Mouse (Mus musculus) limb, embryonic 12.5 days (tissue): ENCODE measurements around the gene Apobec1. TPM values are rescaled to one million over a fixed set of nuclear protein-coding genes. Genes with fewer than 3 reads are reported as not detected.
"Not testable (repeated sequence)": the region's sequence is repeated elsewhere in the genome, so short reads cannot be mapped to it uniquely, and the experiment has no call there.

ENCODE experiments used
- ATAC-seq: fragments of 200-750 bp; cut with Nextera tagmentation; 2 replicates; pipeline ENCODE4 v1.8.0; 2017; ENCODE audit warnings: low read depth, moderate TSS enrichment; ENCODE audit not compliant: insufficient number of reproducible peaks, insufficient read depth, low FRiP score, low TSS enrichment
- H3K27ac ChIP-seq: fragments of 300-500 bp; sonication (generic); 2 replicates; pipeline ENCODE4 v1.5.1; 2016; ENCODE audit warnings: mild to moderate bottlenecking, moderate library complexity
- H3K27me3 ChIP-seq: fragments of 300-500 bp; sonication (generic); 2 replicates; pipeline ENCODE4 v1.6.1; 2016; ENCODE audit warnings: mild to moderate bottlenecking, moderate library complexity
- H3K36me3 ChIP-seq: fragments of 300-500 bp; sonication (generic); 2 replicates; pipeline ENCODE4 v1.6.1; 2016; ENCODE audit warnings: mild to moderate bottlenecking, moderate library complexity
- H3K4me1 ChIP-seq: fragments of 300-500 bp; sonication (generic); replicated peaks from 2 replicates; pipeline ENCODE4 v1.6.1; 2016
- H3K4me2 ChIP-seq: fragments of 300-500 bp; sonication (generic); 2 replicates; pipeline ENCODE4 v1.6.1; 2016; ENCODE audit warnings: mild to moderate bottlenecking, moderate library complexity
- H3K4me3 ChIP-seq: fragments of 300-500 bp; sonication (generic); replicated peaks from 2 replicates; pipeline ENCODE4 v1.5.1; 2016; ENCODE audit warnings: mild to moderate bottlenecking
- H3K9ac ChIP-seq: fragments of 300-500 bp; sonication (generic); replicated peaks from 2 replicates; pipeline ENCODE4 v1.6.1; 2016; ENCODE audit warnings: mild to moderate bottlenecking, moderate library complexity
- H3K9me3 ChIP-seq: fragments of 300-500 bp; sonication (generic); 2 replicates; pipeline ENCODE4 v1.6.1; 2016; ENCODE audit warnings: mild to moderate bottlenecking, moderate library complexity
- WGBS: fragments of 180-500 bp; shearing (Covaris S2); methylation state at CpG from one replicate; pipeline ENCODE4 v1.1.7; 2016; 5-methylcytosine and 5-hydroxymethylcytosine counted together
- polyA plus RNA-seq: library from polyadenylated mRNA; unstranded; fragments of >200 nt; fragmentation: Nextera tagmentation; extraction: Ambion mirVana; gene quantifications from 2 replicates; pipeline ENCODE4 v1.2.1, GENCODE M21; 2016

The Apobec1 gene
- polyA plus RNA-seq, 1 experiment from 2014 or later = 2.6 TPM

- no peak overlapping the region for H3K4me3 ChIP-seq
- peak overlapping the region; percentile 28; the same call in 1 of the 2 replicates for H3K4me2 ChIP-seq
- no peak for ATAC-seq
- peaks cover 16% of the 10 kb centered on the region; the same call in 1 of the 2 replicates for H3K27me3 ChIP-seq
- no peaks in the 10 kb centered on the region for H3K9me3 ChIP-seq
- H3K36me3 ChIP-seq = no peaks in the 10 kb centered on the region
- no peak overlapping the region for H3K9ac ChIP-seq
- H3K4me1 ChIP-seq = 0 out of 2 replicates have a peak, but pooled peaks cover 2% of the 10 kb centered on the region
- 26% methylated on average over 15 of the region's 15 CpGs for WGBS
- H3K27ac ChIP-seq = no peak overlapping the region
Measured at GRCm38 (mm10) chr6:122556959-122557561, 45.2 kb downstream of the Apobec1 start.

GRCm38 (mm10) chr6:122555266-122555665 is 47.0 kb downstream of the Apobec1 start:
- ATAC-seq = no peak
- H3K9me3 ChIP-seq = no peaks in the 10 kb centered on the region
- H3K27me3 ChIP-seq = peaks cover 9% of the 10 kb centered on the region; the same call in 1 of the 2 replicates
- no peak overlapping the region for H3K4me3 ChIP-seq
- no peaks in the 10 kb centered on the region for H3K36me3 ChIP-seq
- no peak overlapping the region for H3K4me2 ChIP-seq
- no peak overlapping the region for H3K27ac ChIP-seq
- 0 out of 2 replicates have a peak, but pooled peaks cover 2% of the 10 kb centered on the region for H3K4me1 ChIP-seq
- 42% methylated on average over 7 of the region's 7 CpGs for WGBS
- no peak overlapping the region for H3K9ac ChIP-seq

- H3K4me3 ChIP-seq = no peak overlapping the region
- peaks cover 9% of the 10 kb centered on the region; the same call in 1 of the 2 replicates for H3K27me3 ChIP-seq
- no peak overlapping the region for H3K4me2 ChIP-seq
- no peaks in the 10 kb centered on the region for H3K36me3 ChIP-seq
- no peaks in the 10 kb centered on the region for H3K4me1 ChIP-seq
- ATAC-seq = no peak
- no peak overlapping the region for H3K27ac ChIP-seq
- WGBS = 80% methylated on average over 6 of the region's 6 CpGs
- H3K9ac ChIP-seq = no peak overlapping the region
- H3K9me3 ChIP-seq = no peaks in the 10 kb centered on the region
Measured at GRCm38 (mm10) chr6:122554102-122554501, 48.1 kb downstream of the Apobec1 start.

- Histone ChIP-seq H3K9ac (no peak within 1 kb of the TSS), H3K4me2 (no peak within 1 kb of the TSS), H3K9me3 (no peaks in the 10 kb centered on the region), H3K4me3 (no peak within 1 kb of the TSS), H3K36me3 (no peaks in the 10 kb centered on the region), H3K27me3 (peaks cover 9% of the 10 kb centered on the region; the same call in 1 of the 2 replicates), H3K4me1 (no peaks in the 10 kb centered on the region), H3K27ac (no peak within 1 kb of the TSS)
- no peak for ATAC-seq
- 57% methylated on average over 9 of the region's 9 CpGs for WGBS
Measured at GRCm38 (mm10) chr6:122553606-122554005, 48.6 kb downstream of the Apobec1 start, which contains the start of gene Aicda. Gene Aicda, plus strand, starts transcription at chr6:122553801.

- peak; percentile 77 for ATAC-seq
Measured at GRCm38 (mm10) chr6:122545948-122546347, 56.3 kb downstream of the Apobec1 start.

GRCm38 (mm10) chr6:122545289-122545882 is 56.9 kb downstream of the Apobec1 start:
- H3K4me1 ChIP-seq = peaks cover 15% of the 10 kb centered on the region
- no peaks in the 10 kb centered on the region for H3K9me3 ChIP-seq
- H3K4me3 ChIP-seq = no peak overlapping the region
- 52% methylated on average over 9 of the region's 9 CpGs for WGBS
- H3K4me2 ChIP-seq = peak overlapping the region; percentile 21; the same call in 1 of the 2 replicates
- H3K36me3 ChIP-seq = no peaks in the 10 kb centered on the region
- H3K27ac ChIP-seq = peak overlapping the region; percentile 74
- no peaks in the 10 kb centered on the region for H3K27me3 ChIP-seq
- no peak overlapping the region for H3K9ac ChIP-seq
- ATAC-seq = peak; percentile 54; the same call in 1 of the 2 replicates

More at GRCm38 (mm10) chr6:122545948-122546347, 56.3 kb downstream of the Apobec1 start:
- H3K36me3 ChIP-seq = no peaks in the 10 kb centered on the region
- 54% methylated on average over 10 of the region's 10 CpGs for WGBS
- peak overlapping the region; percentile 21; the same call in 1 of the 2 replicates for H3K4me2 ChIP-seq
- H3K4me3 ChIP-seq = no peak overlapping the region
- H3K9me3 ChIP-seq = no peaks in the 10 kb centered on the region
- no peak overlapping the region for H3K9ac ChIP-seq
- peak overlapping the region; percentile 74 for H3K27ac ChIP-seq
- H3K4me1 ChIP-seq = peaks cover 15% of the 10 kb centered on the region
- H3K27me3 ChIP-seq = no peaks in the 10 kb centered on the region

GRCm38 (mm10) chr6:122544672-122545071 is 57.6 kb downstream of the Apobec1 start:
- Histone ChIP-seq H3K27ac (peak overlapping the region; percentile 66), H3K9ac (no peak overlapping the region), H3K27me3 (no peaks in the 10 kb centered on the region), H3K36me3 (no peaks in the 10 kb centered on the region), H3K4me3 (no peak overlapping the region), H3K4me1 (peaks cover 15% of the 10 kb centered on the region), H3K4me2 (no peak overlapping the region), H3K9me3 (no peaks in the 10 kb centered on the region)
- ATAC-seq = no peak
- 88% methylated on average over 1 of the region's 1 CpGs for WGBS

GRCm38 (mm10) chr6:122543574-122543973 is 58.7 kb downstream of the Apobec1 start:
- H3K4me3 ChIP-seq = no peak overlapping the region
- no peak for ATAC-seq
- no peaks in the 10 kb centered on the region for H3K36me3 ChIP-seq
- H3K27me3 ChIP-seq = no peaks in the 10 kb centered on the region
- H3K9ac ChIP-seq = no peak overlapping the region
- no peak overlapping the region for H3K27ac ChIP-seq
- no peak overlapping the region for H3K4me2 ChIP-seq
- no peaks in the 10 kb centered on the region for H3K9me3 ChIP-seq
- H3K4me1 ChIP-seq = peaks cover 15% of the 10 kb centered on the region
- WGBS = 83% methylated on average over 5 of the region's 5 CpGs

- not testable (repeated sequence) for H3K36me3 ChIP-seq, H3K27me3 ChIP-seq, H3K4me3 ChIP-seq, ATAC-seq, H3K27ac ChIP-seq, H3K9ac ChIP-seq, H3K9me3 ChIP-seq, H3K4me2 ChIP-seq
- WGBS = 74% methylated on average over 5 of the region's 5 CpGs
- H3K4me1 ChIP-seq = peaks cover 15% of the 10 kb centered on the region
Measured at GRCm38 (mm10) chr6:122542459-122542858, 59.8 kb downstream of the Apobec1 start.

GRCm38 (mm10) chr6:122539564-122539963 is 62.7 kb downstream of the Apobec1 start:
- ATAC-seq = no peak

GRCm38 (mm10) chr6:122534032-122534431 is 68.2 kb downstream of the Apobec1 start:
- Histone ChIP-seq H3K4me3 (no peak overlapping the region), H3K36me3 (no peaks in the 10 kb centered on the region), H3K27me3 (no peaks in the 10 kb centered on the region), H3K27ac (no peak overlapping the region), H3K9me3 (no peaks in the 10 kb centered on the region), H3K4me2 (no peak overlapping the region), H3K4me1 (peaks cover 6% of the 10 kb centered on the region), H3K9ac (no peak overlapping the region)
- WGBS = 65% methylated on average over 3 of the region's 3 CpGs
- no peak for ATAC-seq

More at GRCm38 (mm10) chr6:122539564-122539963, 62.7 kb downstream of the Apobec1 start:
- H3K27ac ChIP-seq = no peak overlapping the region
- H3K36me3 ChIP-seq = no peaks in the 10 kb centered on the region
- WGBS = 92% methylated on average over 9 of the region's 9 CpGs
- H3K27me3 ChIP-seq = no peaks in the 10 kb centered on the region
- no peak overlapping the region for H3K4me3 ChIP-seq
- H3K9ac ChIP-seq = no peak overlapping the region
- no peak overlapping the region for H3K4me2 ChIP-seq
- H3K9me3 ChIP-seq = no peaks in the 10 kb centered on the region
- no peaks in the 10 kb centered on the region for H3K4me1 ChIP-seq
